Mouse (Mus musculus) 3T3-L1 (cell line): ENCODE results near the gene Gm15023.
"Not testable (repeated sequence)": the region's sequence is repeated elsewhere in the genome, so short reads cannot be mapped to it uniquely, and the experiment has no call there.

ENCODE experiments used
- DNase-seq: peaks from one replicate; pipeline ENCODE4 v3.0.0-alpha.2; 2015; ENCODE audit warnings: low read depth, low spot score

Gene Gm15023

GRCm38 (mm10) chrX:135177532-135177931 lies at the start of gene Gm15023:
TSS of gene Gm15023 (minus strand) at chrX:135177632.
- DNase-seq, result not testable (repeated sequence)

- no peak for DNase-seq
Observed at GRCm38 (mm10) chrX:135210436-135211221, 33.2 kb upstream of the Gm15023 start, which contains the start of gene Tceal6. TSS of gene Tceal6 (minus strand) at chrX:135210687.

- DNase-seq, result not testable (repeated sequence)
Observed at GRCm38 (mm10) chrX:135209773-135210435, 32.5 kb upstream of the Gm15023 start.

GRCm38 (mm10) chrX:135189924-135190323 lies 12.5 kb upstream of the Gm15023 start:
- not testable (repeated sequence) for DNase-seq

- not testable (repeated sequence) for DNase-seq
Observed at GRCm38 (mm10) chrX:135188661-135189060, 11.2 kb upstream of the Gm15023 start.
